Mouse (Mus musculus) spleen, postnatal 36 days (tissue): Measurements from ENCODE around the gene Ociad1.

Experiments used
- DNase-seq, 2 experiments: peaks; one replicate each; pipeline ENCODE4 v3.0.0; 2022; ENCODE audit warnings: low spot score in 2 of 2, mixed read lengths in 1 of 2

Ociad1 gene

GRCm38 (mm10) chr5:73292502-73293457 lies at the start of gene Ociad1:
Ociad1 (plus strand) TSS chr5:73292784.
- DNase-seq, result peak; percentile 94 to 95

GRCm38 (mm10) chr5:73244403-73244802 lies 48.2 kb upstream of the Ociad1 start:
- no peak for DNase-seq

GRCm38 (mm10) chr5:73246414-73246813 lies 46.2 kb upstream of the Ociad1 start:
- DNase-seq, result no peak

- DNase-seq, result no peak
Measured at GRCm38 (mm10) chr5:73248211-73248610, 44.4 kb upstream of the Ociad1 start.

- no peak for DNase-seq
Measured at GRCm38 (mm10) chr5:73249341-73249740, 43.2 kb upstream of the Ociad1 start.

- no peak for DNase-seq
Measured at GRCm38 (mm10) chr5:73252739-73253138, 39.8 kb upstream of the Ociad1 start.

GRCm38 (mm10) chr5:73254660-73255059 lies 37.9 kb upstream of the Ociad1 start:
- DNase-seq, result no peak

- DNase-seq, result peak; percentile 37 to 42
Measured at GRCm38 (mm10) chr5:73255321-73256251, 37.0 kb upstream of the Ociad1 start.

- peak; percentile 96 to 98 for DNase-seq
Measured at GRCm38 (mm10) chr5:73256352-73257065, 36.1 kb upstream of the Ociad1 start, which contains the start of gene Fryl. Fryl (minus strand) TSS chr5:73256619.

GRCm38 (mm10) chr5:73257096-73257495 lies 35.5 kb upstream of the Ociad1 start:
- peak; percentile 38 to 49 for DNase-seq

GRCm38 (mm10) chr5:73257723-73258122 lies 34.9 kb upstream of the Ociad1 start:
- no peak for DNase-seq

- DNase-seq, result no peak
Measured at GRCm38 (mm10) chr5:73264122-73264521, 28.5 kb upstream of the Ociad1 start.

- DNase-seq, result peak; percentile 74 to 75
Measured at GRCm38 (mm10) chr5:73265460-73265859, 27.1 kb upstream of the Ociad1 start.

- DNase-seq, result no peak
Measured at GRCm38 (mm10) chr5:73268636-73269213, 23.9 kb upstream of the Ociad1 start.

- no peak for DNase-seq
Measured at GRCm38 (mm10) chr5:73270612-73271011, 22.0 kb upstream of the Ociad1 start.

- no peak for DNase-seq
Measured at GRCm38 (mm10) chr5:73273171-73273570, 19.4 kb upstream of the Ociad1 start.

- DNase-seq, result no peak
Measured at GRCm38 (mm10) chr5:73274941-73275340, 17.6 kb upstream of the Ociad1 start.

GRCm38 (mm10) chr5:73279190-73279589 lies 13.4 kb upstream of the Ociad1 start:
- DNase-seq, result no peak

- DNase-seq, result no peak
Measured at GRCm38 (mm10) chr5:73279732-73280566, 12.6 kb upstream of the Ociad1 start.

GRCm38 (mm10) chr5:73280567-73280850 lies 12.1 kb upstream of the Ociad1 start:
- no peak for DNase-seq
